Mouse (Mus musculus) adrenal gland, postnatal 14 days (tissue): ENCODE data around the gene Apc2. TPM values are rescaled to one million over a fixed set of nuclear protein-coding genes. Genes with fewer than 3 reads are reported as not detected.
"Not testable (repeated sequence)": the region's sequence is repeated elsewhere in the genome, so short reads cannot be mapped to it uniquely, and the experiment has no call there.

Source experiments
- DNase-seq: peaks from one replicate; pipeline ENCODE4 v3.0.0; 2021; ENCODE audit warnings: mixed read lengths
- long read RNA-seq, 2 experiments: library from polyadenylated mRNA; stranded (forward); transcript quantifications; one replicate each; pipeline ENCODE4 v2.0.0; 2021
- total RNA-seq: library from RNA; stranded (reverse); gene quantifications from 2 replicates; pipeline ENCODE4 v1.2.3, GENCODE M21; 2021

Apc2 gene
- 1.5 and 4.4 TPM in 2 replicates for total RNA-seq
- long read RNA-seq, experiment 1, partial matches to known transcripts, result 0 of 1 reads
- long read RNA-seq, experiment 1, other reads (novel, unspliced or antisense), result 1 of 1 reads
- long read RNA-seq, experiment 2, partial matches to known transcripts, result 0 of 2 reads
- long read RNA-seq, experiment 2, other reads (novel, unspliced or antisense), result 2 of 2 reads

DNA sequence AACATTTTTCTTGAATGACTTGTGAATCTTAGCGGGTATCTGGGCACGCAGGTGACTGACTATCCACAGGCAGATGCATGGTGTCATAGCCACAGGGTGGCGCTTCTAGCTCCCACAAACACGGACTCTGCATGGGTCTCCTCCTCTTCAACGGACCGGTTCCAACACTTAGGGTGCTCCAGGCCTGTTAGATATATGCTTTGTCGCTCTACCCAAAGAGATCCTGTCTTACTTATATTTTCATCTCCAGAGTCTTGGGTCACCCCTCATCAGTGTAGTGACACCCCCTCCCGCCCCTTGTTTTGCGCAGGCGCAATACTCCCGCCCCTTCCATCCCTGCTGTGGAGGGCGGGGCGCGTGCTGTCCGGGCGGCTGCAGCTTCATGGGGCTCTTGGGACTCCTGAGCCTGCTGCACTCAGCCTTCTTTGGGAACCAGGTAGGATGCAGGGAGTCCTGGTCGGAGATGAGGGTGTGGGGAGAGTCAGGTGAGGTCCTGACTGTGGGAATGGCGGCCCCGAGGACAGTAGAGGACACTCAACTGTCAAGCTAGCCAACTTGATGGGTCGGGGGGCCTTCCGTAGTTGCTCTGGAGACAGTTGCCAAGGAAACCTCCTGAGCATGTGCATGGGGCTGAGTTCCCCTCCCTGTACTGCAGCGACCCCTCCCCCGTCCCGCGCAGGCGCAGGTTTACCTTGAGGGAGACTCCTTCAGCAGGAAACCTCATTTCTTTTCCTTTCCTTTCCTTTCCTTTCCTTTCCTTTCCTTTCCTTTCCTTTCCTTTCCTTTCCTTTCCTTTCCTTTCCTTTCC lies at the start of gene Apc2:
Apc2 (plus strand) TSS at position 360 of the 808 bp plus-strand sequence.
- DNase-seq, result peak; percentile 79

DNA sequence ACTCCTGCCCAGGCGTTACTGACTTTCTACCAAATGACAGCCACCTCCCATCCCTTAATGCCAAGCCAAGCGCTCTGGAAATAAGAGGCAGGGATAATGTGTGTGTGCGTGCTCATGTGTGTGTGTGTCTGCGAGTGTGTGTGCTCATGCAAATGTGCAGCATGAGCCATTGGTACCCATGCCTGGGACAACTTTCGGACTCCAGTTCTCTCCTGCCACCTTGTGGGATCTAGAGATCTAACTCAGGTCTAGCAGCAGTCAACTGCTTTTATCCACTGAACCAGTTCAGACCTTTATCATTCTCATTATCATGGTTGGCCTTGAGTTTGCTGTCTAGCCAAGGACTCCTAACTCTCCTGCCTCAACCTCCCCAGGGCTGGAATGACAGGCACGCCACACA lies 47.9 kb upstream of the Apc2 start:
- DNase-seq, result no peak

DNA sequence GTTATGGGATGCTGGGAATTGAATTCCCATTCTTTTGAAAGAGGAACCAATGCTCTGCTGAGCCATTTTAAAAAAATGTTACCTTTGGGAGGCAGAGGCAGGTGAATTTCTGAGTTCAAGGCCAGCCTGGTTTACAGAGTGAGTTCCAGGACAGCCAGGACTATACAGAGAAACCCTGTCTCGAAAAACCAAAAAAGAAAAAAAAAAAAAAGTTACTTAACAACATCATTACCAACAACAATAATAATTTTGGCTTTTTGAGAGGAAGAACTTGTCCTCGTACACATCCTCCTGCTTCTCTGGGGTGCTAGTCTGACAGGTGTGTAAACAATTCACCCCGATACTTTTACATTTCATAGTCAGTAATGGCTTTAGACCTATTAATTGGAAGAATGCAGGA lies 47.3 kb upstream of the Apc2 start:
- DNase-seq, result not testable (repeated sequence)

DNA sequence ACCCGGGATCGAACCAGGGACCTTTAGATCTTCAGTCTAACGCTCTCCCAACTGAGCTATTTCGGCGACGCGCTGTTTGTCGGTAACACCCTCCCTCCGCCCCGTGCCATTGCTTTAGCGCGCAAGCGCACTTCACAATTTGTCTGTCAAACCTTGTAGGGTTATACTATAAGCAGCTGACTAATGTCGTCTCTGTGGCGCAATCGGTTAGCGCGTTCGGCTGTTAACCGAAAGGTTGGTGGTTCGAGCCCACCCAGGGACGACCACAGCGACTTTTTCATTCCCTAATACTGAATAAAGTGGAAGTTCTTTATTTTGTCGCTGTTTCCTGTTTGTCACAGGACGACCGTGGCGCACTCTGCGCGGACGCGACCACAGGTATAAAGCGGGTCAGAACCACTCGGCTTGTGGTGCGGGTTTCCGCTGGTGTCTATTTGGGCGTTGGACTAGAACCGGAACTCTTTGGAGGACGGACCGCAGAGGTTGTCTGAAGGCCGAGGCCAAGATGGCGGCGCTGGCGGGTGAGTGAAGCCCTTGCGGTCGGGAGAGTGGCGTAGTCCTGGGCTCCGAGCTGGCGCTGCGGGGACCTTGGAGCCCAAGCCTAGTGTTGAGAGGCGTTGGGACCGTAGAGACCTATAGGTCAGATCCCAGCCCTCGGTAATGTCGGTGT lies 46.7 kb upstream of the Apc2 start, which contains the start of gene Ndufs7:
Ndufs7 (plus strand) TSS at position 151 of the 670 bp plus-strand sequence.
- peak; percentile 95 for DNase-seq

DNA sequence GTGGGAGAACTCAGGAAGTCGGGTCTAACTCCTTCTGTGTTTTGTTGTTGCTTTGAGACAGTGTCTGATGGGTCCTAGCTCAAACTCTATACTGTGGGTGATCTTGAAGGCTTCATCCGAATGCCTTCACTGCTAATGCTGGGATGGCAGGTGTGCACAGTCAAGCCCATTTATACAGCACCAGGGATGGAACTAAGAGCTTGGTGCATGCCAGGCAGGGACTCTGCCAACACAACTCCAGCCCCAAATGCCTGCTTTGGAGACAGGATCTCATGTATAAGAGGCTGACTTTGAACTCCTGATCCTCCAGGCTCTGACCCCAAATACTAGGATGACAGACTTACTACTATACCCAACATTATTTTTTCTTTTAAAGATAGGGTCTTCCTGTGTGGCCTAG lies 45.7 kb upstream of the Apc2 start:
- DNase-seq, result no peak

DNA sequence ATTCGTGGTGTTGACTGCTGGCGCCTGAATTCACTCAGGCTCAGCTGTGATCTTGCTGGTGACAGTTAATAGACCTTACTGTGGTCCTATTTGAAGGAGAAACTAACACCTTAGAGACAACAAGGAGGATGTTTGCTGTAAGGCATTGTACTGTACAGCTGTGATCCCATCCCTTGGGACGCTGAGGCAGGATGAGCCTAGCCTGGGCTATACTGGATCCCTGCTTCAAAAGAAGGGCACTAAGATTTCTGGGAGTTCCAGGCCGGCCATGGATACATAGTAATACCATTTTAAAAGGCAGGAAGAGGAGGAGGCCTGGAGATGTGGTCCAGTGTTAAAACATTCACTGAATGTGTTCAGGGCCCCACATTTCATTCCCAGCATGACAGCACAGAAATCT lies 45.2 kb upstream of the Apc2 start:
- no peak for DNase-seq

DNA sequence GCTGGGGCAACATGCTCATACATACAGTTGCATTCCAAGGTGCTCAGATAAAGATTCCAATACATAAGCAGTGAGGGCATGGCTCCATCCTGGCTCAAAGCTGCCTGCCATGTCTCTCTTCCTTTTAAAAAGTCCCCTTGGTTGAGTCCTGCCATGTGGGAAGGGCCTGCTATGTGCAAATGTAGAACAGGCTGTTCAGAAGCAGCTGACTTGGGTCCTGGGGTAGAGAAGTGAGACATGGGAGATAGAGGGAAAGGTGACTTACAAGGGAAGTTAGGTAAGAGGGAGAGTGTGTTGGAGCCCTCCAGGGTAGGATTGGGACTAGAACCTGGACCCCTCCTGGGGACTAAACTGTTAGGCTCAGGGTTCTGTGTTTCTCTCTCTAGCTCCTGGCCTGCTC lies 43.8 kb upstream of the Apc2 start:
- no peak for DNase-seq

DNA sequence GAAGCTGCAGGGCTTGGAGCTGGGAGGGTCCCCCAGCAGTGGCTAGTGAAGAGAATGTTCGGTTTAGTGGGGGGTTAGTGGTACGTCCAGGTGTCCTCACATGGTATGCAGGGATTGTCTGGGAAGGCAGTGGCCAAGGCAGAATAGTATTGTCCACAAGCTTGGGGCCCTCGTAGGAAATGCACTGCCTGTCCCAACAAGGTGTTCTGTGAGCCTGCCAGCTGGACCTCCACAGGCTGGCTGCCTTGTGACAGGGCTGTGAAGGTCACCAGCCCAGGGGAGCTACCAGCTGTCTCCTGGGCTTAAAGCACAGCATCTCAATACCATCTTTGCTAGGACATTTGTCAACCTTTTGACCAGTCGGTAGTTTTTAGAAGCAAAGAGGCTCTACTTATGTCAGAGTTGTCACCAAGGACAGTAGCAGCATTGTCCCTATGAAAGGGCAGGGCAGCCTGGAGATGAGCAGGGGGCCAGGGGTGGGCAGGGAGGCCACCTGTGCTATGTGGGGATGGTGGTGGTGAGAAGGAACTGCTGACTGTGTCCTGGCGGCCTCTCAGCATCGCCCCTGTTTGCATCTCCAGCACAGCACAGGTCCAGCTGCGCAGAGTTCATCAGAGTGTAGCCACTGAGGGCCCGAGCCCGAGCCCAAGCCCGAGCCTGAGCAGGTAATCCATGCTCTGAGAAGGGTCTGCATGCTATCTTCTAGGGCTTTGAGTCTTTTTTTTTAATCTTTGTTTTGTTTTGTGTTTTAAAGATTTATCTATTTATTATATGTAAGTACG lies 43.1 kb upstream of the Apc2 start:
- DNase-seq, result no peak

DNA sequence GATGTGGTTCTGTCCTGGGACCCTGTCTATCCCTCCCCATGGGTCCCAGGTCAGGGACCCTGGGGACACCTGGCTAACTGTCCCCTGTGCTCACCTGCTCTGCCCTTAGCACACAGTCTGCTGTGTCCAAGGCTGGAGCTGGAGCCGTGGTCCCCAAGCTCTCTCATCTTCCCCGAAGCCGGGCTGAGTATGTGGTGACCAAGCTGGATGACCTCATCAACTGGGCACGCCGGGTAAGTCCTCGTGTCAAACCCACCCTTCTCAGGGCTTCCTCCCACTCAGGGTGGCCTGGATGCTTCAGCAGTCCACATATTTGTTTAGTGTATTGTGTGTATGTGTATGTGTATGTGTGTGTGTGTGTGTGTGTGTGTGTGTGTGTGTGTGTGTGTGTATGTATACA lies 42.2 kb upstream of the Apc2 start:
- DNase-seq, result no peak

DNA sequence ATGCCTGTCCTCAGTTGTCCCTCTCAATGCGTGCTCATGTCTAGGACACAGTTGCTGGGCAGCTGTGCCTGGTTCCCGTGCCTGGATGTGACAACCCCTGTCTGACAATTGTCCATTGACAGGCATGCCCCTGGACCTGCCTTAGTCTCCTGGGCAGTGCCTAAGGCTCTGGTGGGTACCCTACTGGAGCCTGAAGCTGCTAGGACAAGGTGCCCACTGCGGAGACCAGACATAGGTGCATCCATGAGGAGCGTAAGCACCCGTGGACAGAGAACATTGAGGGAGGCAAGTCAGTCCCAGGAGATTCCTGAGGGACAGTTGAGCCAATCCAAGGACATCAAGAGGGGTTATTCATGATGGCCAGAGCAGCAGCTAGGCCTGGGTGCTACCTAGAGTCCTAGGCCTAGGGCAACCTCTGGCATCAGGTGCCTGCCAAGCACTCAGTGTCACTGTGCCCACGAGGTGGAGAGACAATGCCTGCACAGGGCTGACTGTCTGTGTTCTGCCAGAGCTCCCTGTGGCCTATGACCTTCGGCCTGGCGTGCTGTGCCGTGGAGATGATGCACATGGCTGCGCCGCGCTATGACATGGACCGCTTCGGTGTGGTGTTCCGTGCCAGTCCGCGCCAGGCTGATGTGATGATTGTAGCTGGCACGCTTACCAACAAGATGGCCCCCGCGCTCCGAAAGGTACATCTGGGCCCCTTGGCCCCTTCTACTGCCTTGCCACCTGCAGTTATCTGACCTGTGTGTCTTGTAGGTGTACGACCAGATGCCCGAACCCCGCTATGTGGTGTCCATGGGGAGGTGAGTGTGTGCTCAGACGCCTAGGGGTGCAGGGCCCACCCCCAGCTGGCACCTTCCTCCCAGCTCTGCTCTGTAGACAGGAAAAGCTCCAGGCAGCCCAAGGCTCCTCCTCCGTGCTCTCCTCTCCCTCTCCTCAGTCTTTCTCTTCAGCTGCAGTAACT lies 41.2 kb upstream of the Apc2 start:
- DNase-seq, result peak; percentile 10

DNA sequence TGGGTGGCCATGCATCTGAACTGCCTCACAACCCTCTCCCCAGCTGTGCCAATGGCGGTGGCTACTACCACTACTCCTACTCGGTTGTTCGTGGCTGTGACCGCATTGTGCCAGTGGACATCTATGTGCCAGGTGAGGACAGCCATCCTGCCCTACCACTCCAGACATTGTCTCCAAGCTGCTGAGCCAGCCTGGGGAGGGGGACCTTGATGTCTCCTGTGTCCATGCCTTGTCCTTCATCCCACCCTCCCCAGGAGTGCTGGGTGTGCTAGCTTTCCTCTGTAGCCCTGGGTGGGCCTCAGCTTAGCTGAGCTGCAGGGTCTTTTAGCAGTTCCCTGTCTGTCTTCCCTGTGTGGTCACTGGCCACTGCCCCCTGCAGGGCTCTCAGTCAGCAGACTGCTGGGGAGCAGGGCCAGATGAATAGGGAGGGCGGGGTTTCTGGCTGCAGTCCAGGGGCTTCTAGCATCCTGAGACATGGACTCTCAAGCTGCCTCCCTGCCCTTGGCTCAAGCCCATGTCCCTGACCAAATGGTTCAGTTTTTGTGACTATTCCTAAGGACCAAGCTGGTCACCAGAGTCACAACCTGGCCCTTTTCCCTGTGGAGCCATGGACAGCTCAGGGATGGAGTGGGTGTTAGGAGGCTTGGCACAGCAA lies 39.8 kb upstream of the Apc2 start:
- peak; percentile 79 for DNase-seq

DNA sequence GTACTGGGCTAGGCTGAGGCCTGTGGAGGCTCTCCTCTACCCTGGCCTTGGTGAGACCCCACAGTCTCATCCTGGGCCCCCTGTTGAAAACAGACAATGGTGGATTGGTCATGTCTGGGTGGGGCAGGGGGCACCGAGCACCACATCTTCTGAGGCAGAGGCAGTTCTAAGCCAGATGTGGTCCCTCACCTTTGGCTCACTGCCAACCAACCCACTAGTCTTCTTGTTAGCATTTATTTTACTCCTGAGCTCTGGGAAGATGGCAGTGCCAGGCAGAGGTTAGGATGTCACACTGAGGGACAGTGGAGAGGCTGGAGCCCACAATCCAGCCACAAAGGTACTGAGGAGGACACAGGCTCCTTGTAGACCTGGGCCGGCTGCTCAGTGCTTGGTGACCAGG lies 37.8 kb upstream of the Apc2 start:
- DNase-seq, result no peak

DNA sequence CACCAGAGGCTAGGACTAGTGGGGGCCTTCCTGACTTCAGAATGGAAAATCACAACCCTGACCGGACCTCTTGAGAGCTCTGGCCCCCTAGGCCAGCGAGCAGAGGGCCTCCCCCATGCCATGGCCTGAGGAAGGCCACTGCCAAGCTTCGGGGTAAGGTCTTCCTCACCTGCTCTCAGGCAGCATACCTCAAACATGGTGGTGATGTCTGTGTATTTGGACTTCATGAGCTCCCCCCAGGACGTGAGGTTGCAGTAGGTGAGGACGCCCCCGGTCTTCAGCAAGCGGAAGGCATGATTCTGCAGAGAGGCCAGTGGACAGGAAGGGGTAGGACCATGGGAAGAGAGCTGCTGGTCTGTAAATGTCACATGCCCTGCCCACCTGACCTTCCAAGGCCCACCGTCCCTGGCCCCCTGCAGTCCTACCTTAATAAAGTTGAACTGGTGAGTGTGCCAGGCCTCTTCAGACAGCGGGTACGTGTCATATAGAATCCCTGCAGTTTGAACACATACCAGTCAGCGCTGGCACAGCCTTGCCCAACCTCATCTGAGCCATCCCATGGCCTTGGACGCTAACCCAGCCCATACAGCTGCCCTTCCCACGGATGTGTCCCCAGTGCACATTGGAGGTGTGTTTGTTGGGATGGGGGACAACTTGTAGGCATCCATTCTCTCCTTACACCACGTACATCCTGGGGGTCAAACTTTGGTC lies 36.9 kb upstream of the Apc2 start:
- peak; percentile 72 for DNase-seq

DNA sequence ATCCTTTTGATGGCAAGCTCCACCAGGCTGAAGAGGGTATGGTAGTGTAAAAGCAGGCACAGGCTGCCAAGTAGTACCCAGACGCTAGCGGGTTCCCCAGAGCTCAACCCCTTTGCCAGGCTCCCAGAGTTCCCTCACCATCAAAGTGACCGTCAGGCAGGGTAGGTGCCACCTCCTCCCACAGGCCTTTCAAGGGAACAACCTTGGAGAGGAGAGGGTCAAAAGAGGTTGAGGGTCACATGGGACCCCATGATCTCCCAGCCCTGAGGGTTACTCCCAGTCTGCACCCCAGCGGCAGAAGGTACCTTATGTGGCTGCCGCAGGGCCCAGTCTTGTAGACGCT lies 36.3 kb upstream of the Apc2 start:
- peak; percentile 65 for DNase-seq

DNA sequence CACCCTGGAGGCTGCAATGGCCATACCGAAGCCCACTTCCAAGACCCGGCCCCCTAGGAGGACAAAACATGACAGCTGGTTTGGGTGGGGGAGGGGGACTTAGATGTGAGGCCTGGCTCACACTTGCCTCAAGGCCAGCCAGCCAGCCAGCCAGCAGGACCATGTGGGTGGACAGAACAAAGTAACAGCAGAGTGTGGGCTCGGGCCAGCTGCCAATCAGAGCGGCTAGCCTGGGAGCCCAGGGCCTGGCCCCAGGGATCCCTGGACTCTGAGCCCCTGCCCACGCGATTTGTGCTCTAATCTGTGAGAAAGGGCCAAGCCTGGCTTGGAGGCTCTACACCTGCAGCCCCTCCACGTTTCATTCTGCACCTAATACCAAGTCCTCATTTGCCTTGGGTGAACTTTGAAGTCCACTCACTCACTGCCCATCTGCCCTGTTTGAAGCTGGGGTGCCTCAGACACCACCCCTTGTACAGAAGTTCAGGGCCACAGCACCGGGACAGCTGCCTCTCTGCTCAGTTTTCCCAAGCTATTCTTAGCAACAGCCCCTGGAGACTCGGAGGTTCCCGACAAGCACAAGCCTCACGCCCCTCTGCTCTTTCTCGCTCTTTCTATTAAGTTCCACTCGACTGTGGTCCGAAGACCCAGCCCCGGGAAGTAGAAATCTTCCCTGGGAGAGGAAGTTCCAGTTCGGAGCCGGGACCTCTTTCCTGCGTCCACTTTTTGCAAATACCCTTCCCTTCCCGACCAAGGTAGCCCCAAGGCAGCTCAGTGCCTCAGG lies 35.7 kb upstream of the Apc2 start:
- peak; percentile 91 for DNase-seq

DNA sequence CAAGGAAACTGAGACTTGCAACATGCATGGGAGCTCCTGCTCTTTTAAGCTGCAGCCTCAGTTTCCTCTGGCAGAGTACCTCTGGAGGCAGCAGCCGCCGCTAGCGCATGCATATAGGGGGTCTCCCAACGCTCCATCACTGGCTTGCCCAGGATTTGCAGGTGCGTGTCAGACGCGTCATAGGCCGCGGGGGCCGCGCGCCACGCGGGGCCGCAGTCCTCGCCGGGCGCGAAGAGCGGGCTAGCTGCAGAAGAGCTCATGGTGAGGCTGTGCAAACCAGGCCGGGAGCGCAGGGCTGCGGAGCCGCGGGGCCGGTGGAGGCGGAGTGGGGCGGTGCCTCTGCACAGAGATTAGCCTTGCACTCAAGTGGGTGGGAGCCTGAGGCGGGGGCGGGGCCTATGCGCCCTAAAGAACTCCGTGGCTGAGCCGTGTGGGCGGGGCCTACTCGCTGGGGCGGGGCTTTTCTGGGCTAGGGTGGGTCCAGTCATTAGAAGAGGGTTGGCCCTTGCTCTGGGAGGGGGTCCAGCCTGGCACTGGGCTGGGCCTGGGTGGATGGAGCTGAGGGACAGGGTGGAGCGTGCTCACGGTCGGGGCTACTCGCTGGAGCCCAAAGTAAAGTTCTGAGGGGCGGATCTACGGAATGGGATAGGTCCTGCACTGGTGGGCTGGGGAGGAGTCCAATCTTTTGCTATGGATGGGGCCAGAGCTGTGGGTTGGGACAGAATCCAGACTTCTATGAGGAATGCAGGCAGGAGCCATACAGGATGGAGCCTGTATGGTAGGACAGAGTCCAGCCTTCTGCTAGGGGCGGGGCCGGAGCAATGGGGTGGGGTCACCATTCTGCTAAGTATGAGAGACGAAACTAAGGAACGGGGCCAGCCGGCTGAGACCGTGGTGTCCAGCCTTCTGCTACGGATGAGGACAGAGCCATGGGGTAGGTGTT lies 34.9 kb upstream of the Apc2 start, which contains the start of the genes Gamt and Dazap1:
Gamt (minus strand) TSS at position 371 of the 943 bp plus-strand sequence.
Dazap1 (plus strand) TSS at position 845 of the 943 bp plus-strand sequence.
- peak; percentile 99 for DNase-seq

DNA sequence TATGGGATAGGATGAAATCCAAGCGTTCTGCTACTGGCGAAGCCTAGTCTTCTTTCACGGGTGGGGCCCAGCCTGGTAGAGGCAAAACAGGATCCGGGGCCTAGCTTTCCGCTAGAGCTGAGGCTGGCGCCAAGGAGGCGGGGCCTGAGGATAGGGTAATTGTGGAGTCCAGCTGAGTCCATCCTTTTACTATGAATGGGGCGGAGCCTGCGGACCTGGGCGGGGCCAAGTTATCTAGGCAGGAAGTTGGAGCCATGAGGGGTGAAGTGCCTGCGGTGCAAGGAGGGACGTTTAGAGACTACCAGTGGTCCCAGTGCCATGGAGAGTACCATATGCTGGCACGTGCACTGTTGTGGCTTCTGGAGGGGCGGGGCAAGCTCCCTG lies 34.2 kb upstream of the Apc2 start:
- DNase-seq, result peak; percentile 99

DNA sequence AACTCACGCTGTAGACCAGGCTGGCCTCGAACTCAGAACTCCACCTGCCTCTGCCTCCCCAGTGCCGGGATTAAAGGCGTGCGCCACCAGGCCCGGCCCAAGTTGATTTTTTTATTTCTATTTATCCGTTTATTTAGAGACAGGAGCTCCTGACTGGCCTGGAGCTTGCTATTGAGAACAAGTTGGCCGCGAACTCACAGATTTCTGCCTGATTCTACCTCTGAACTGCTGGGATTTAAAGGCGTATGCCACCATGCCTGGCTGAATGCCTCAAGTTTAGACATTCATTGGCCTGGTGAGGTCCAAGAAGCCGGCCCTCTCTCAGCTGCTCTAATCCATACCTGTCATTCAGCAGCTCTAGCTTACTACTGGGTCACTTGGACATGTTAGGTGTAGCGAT lies 33.6 kb upstream of the Apc2 start:
- DNase-seq, result no peak
